Mouse (Mus musculus) lung, postnatal 0 days (tissue): Measurements from ENCODE around the gene Fank1. TPM values are rescaled to one million over a fixed set of nuclear protein-coding genes. Genes with fewer than 3 reads are reported as not detected.

ENCODE experiments used
- ATAC-seq: fragments of 200-750 bp; cut with Nextera tagmentation; 2 replicates; pipeline ENCODE4 v1.8.0; 2017; ENCODE audit warnings: moderate library complexity
- DNase-seq: peaks from one replicate; pipeline ENCODE4 v3.0.0-alpha.2; 2016; ENCODE audit warnings: low spot score
- H3K27ac ChIP-seq: fragments of 300-500 bp; sonication (generic); 2 replicates; pipeline ENCODE4 v1.5.1; 2014; ENCODE audit warnings: antibody characterized with exemption, mild to moderate bottlenecking, low read length, mixed read lengths
- H3K27me3 ChIP-seq: fragments of 300-500 bp; sonication (generic); replicated peaks from 2 replicates; pipeline ENCODE4 v1.6.1; 2014; ENCODE audit warnings: low read length, mixed read lengths; ENCODE audit not compliant: insufficient read depth
- H3K36me3 ChIP-seq: fragments of 300-500 bp; sonication (generic); 2 replicates; pipeline ENCODE4 v1.6.1; 2014; ENCODE audit warnings: low read length, mixed read lengths; ENCODE audit not compliant: insufficient read depth
- H3K4me1 ChIP-seq: fragments of 300-500 bp; sonication (generic); 2 replicates; pipeline ENCODE4 v1.6.1; 2014; ENCODE audit warnings: antibody characterized with exemption, low read depth, low read length, mixed read lengths; ENCODE audit not compliant: insufficient read depth
- H3K4me2 ChIP-seq: fragments of 300-500 bp; sonication (generic); replicated peaks from 2 replicates; pipeline ENCODE4 v1.6.1; 2014; ENCODE audit warnings: low read depth, mild to moderate bottlenecking, low read length, moderate library complexity, mixed read lengths
- H3K4me3 ChIP-seq: fragments of 300-500 bp; sonication (generic); 2 replicates; pipeline ENCODE4 v1.5.1; 2014; ENCODE audit warnings: low read depth, low read length
- H3K9ac ChIP-seq: fragments of 300-500 bp; sonication (generic); replicated peaks from 2 replicates; pipeline ENCODE4 v1.6.1; 2014; ENCODE audit warnings: low read depth, mild to moderate bottlenecking
- H3K9me3 ChIP-seq: fragments of 300-500 bp; sonication (generic); 2 replicates; pipeline ENCODE4 v1.6.1; 2016; ENCODE audit warnings: low read length, mixed read lengths
- CTCF ChIP-seq: IDR thresholded peaks from 2 replicates; pipeline ENCODE4 v1.5.1; 2016; ENCODE audit warnings: antibody characterized with exemption, mild to moderate bottlenecking
- EP300 ChIP-seq: IDR thresholded peaks from 2 replicates; pipeline ENCODE4 v1.6.1; 2016; ENCODE audit warnings: antibody characterized with exemption, mild to moderate bottlenecking, control low read depth
- WGBS: fragments of 180-500 bp; shearing (Covaris S2); extraction: QIAGEN DNeasy Blood & Tissue Kit; methylation state at CpG from one replicate; pipeline ENCODE4 v1.1.7; 2014; 5-methylcytosine and 5-hydroxymethylcytosine counted together
- polyA plus RNA-seq: library from polyadenylated mRNA; unstranded; fragments of >200 nt; fragmentation: Nextera tagmentation; extraction: Ambion mirVana; gene quantifications from 2 replicates; pipeline ENCODE4 v1.2.1, GENCODE M21; 2015

The Fank1 gene
- polyA plus RNA-seq, 1 experiment from 2014 or later = 6.8 TPM

- Histone ChIP-seq H3K4me2 (no peak overlapping the region), H3K27me3 (no peaks in the 10 kb centered on the region), H3K4me3 (no peak overlapping the region), H3K9me3 (no peaks in the 10 kb centered on the region), H3K36me3 (no peaks in the 10 kb centered on the region), H3K4me1 (peaks cover 7% of the 10 kb centered on the region; the same call in 1 of the 2 replicates), H3K9ac (no peak overlapping the region), H3K27ac (no peak overlapping the region)
- ATAC-seq (no peak), DNase-seq (no peak)
- TF ChIP-seq EP300 (no peak), CTCF (no peak)
- 90% methylated on average over 3 of the region's 3 CpGs for WGBS
These were observed 152.3 kb downstream of the Fank1 start for GRCm38 (mm10) chr7:133928981-133929380.

Other genes starting within 250 kb of the Fank1 start
- not detected in 2 replicates for gene Tex36, start 174.7 kb upstream of the Fank1 start, polyA plus RNA-seq
- gene Edrf1, start 139.3 kb upstream of the Fank1 start, polyA plus RNA-seq = 9.5 and 10.0 TPM in 2 replicates
- gene Mmp21, start 96.8 kb upstream of the Fank1 start, polyA plus RNA-seq = 0.14 TPM in 1 of 2 replicates, not detected in the other
- gene Bccip, start 67.5 kb upstream of the Fank1 start, polyA plus RNA-seq = 90.8 TPM in 2 replicates
- 12.9 and 18.3 TPM in 2 replicates for gene Uros, start 66.8 kb upstream of the Fank1 start, polyA plus RNA-seq
- gene Dhx32, start 5.9 kb downstream of the Fank1 start, polyA plus RNA-seq = 22.0 and 25.1 TPM in 2 replicates